Mouse (Mus musculus): ENCODE results near the gene Nup62.

Nup62 gene

GRCm38 (mm10) chr7:44815721-44816469 is at the start of gene Nup62, which contains the start of gene Il4i1:
Gene Nup62, plus strand, starts transcription at chr7:44816088.
Gene Il4i1, plus strand, starts transcription at chr7:44816387.
- DNase-seq: peak; percentile 99

GRCm38 (mm10) chr7:44768129-44768528 is 47.8 kb upstream of the Nup62 start:
- no peak for DNase-seq

- DNase-seq: peak; percentile 21 to 36
Measured at GRCm38 (mm10) chr7:44770046-44770578, 45.8 kb upstream of the Nup62 start.

- no peak for DNase-seq
Measured at GRCm38 (mm10) chr7:44772591-44773204, 43.2 kb upstream of the Nup62 start.

GRCm38 (mm10) chr7:44776849-44777498 is 38.9 kb upstream of the Nup62 start:
- DNase-seq: no peak

- DNase-seq: no peak
Measured at GRCm38 (mm10) chr7:44780101-44780500, 35.8 kb upstream of the Nup62 start.

GRCm38 (mm10) chr7:44789531-44789930 is 26.4 kb upstream of the Nup62 start:
- DNase-seq: no peak

- no peak for DNase-seq
Measured at GRCm38 (mm10) chr7:44790066-44790465, 25.8 kb upstream of the Nup62 start.

- no peak for DNase-seq
Measured at GRCm38 (mm10) chr7:44792781-44793180, 23.1 kb upstream of the Nup62 start.

GRCm38 (mm10) chr7:44808927-44809326 is 7.0 kb upstream of the Nup62 start:
- DNase-seq: no peak

- no peak for DNase-seq
Measured at GRCm38 (mm10) chr7:44809466-44809865, 6.4 kb upstream of the Nup62 start.

GRCm38 (mm10) chr7:44810365-44810764 is 5.5 kb upstream of the Nup62 start:
- DNase-seq: no peak

- no peak for DNase-seq
Measured at GRCm38 (mm10) chr7:44810819-44811557, 4.9 kb upstream of the Nup62 start.

- peak in 1 of 2 experiments; percentile 0 for DNase-seq
Measured at GRCm38 (mm10) chr7:44812651-44813325, 3.1 kb upstream of the Nup62 start.

GRCm38 (mm10) chr7:44813985-44814384 is 1.9 kb upstream of the Nup62 start:
- no peak for DNase-seq

- no peak for DNase-seq
Measured at GRCm38 (mm10) chr7:44814423-44814822, 1.5 kb upstream of the Nup62 start.

- peak in 1 of 2 experiments; percentile 10 for DNase-seq
Measured at GRCm38 (mm10) chr7:44814952-44815553, 835 bp upstream of the Nup62 start.

GRCm38 (mm10) chr7:44816470-44817021 is 658 bp downstream of the Nup62 start, which contains the start of gene Atf5:
Gene Atf5, minus strand, starts transcription at chr7:44816658.
- no peak for DNase-seq

GRCm38 (mm10) chr7:44817441-44817840 is 1.6 kb downstream of the Nup62 start:
- no peak for DNase-seq

- DNase-seq: no peak
Measured at GRCm38 (mm10) chr7:44818164-44818563, 2.3 kb downstream of the Nup62 start.

GRCm38 (mm10) chr7:44818751-44819235 is 2.9 kb downstream of the Nup62 start:
- DNase-seq: no peak
